Mouse (Mus musculus) gastrocnemius, postnatal 10 days (tissue): ENCODE data around the gene Flnb. TPM values are rescaled to one million over a fixed set of nuclear protein-coding genes. Genes with fewer than 3 reads are reported as not detected.

Experiments
- DNase-seq: peaks from one replicate; pipeline ENCODE4 v3.0.0; 2021; ENCODE audit warnings: mixed read lengths
- total RNA-seq, 2 experiments: library from RNA; stranded (reverse); gene quantifications; 2 replicates each; pipeline ENCODE4 v1.2.3; 2021

Gene Flnb
- total RNA-seq, 2 experiments from 2014 or later = 29.5 to 30.8 TPM

- no peak for DNase-seq
These were observed 127.5 kb downstream of the Flnb start for GRCm38 (mm10) chr14:7945261-7945660.

GRCm38 (mm10) chr14:7951234-7951633 is 133.5 kb downstream of the Flnb start:
- DNase-seq = no peak

- peak; percentile 37 for DNase-seq
These were observed 135.0 kb downstream of the Flnb start for GRCm38 (mm10) chr14:7952610-7953254.

GRCm38 (mm10) chr14:7954071-7954471 is 136.3 kb downstream of the Flnb start:
- no peak for DNase-seq

GRCm38 (mm10) chr14:7956427-7956826 is 138.7 kb downstream of the Flnb start:
- DNase-seq = no peak

- no peak for DNase-seq
These were observed 139.3 kb downstream of the Flnb start, which contains the start of gene Gm45521 for GRCm38 (mm10) chr14:7957049-7957448. Gene Gm45521 (plus strand): TSS chr14:7957288.

- DNase-seq = no peak
These were observed 142.9 kb downstream of the Flnb start for GRCm38 (mm10) chr14:7960616-7961015.

GRCm38 (mm10) chr14:7961714-7962113 is 144.0 kb downstream of the Flnb start:
- no peak for DNase-seq

GRCm38 (mm10) chr14:7962626-7963025 is 144.9 kb downstream of the Flnb start:
- no peak for DNase-seq

- DNase-seq = no peak
These were observed 145.4 kb downstream of the Flnb start for GRCm38 (mm10) chr14:7963160-7963559.

- DNase-seq = peak; percentile 58
These were observed 146.6 kb downstream of the Flnb start for GRCm38 (mm10) chr14:7964219-7964889.

- no peak for DNase-seq
These were observed 154.2 kb downstream of the Flnb start for GRCm38 (mm10) chr14:7971889-7972493.

- no peak for DNase-seq
These were observed 156.9 kb downstream of the Flnb start for GRCm38 (mm10) chr14:7974643-7975042.

- DNase-seq = no peak
These were observed 157.4 kb downstream of the Flnb start for GRCm38 (mm10) chr14:7975177-7975576.

GRCm38 (mm10) chr14:7977471-7977870 is 159.7 kb downstream of the Flnb start:
- no peak for DNase-seq

GRCm38 (mm10) chr14:7978183-7978582 is 160.4 kb downstream of the Flnb start:
- DNase-seq = no peak

- DNase-seq = no peak
These were observed 163.5 kb downstream of the Flnb start for GRCm38 (mm10) chr14:7981226-7981625.

- no peak for DNase-seq
These were observed 169.2 kb downstream of the Flnb start for GRCm38 (mm10) chr14:7986913-7987312.

- DNase-seq = no peak
These were observed 171.6 kb downstream of the Flnb start for GRCm38 (mm10) chr14:7989371-7989770.

GRCm38 (mm10) chr14:7989961-7990360 is 172.2 kb downstream of the Flnb start:
- no peak for DNase-seq

GRCm38 (mm10) chr14:7991108-7991776 is 173.5 kb downstream of the Flnb start:
- DNase-seq = no peak

GRCm38 (mm10) chr14:7992158-7992557 is 174.4 kb downstream of the Flnb start:
- DNase-seq = no peak

GRCm38 (mm10) chr14:7994271-7994767 is 176.6 kb downstream of the Flnb start, which contains the start of gene Dnase1l3:
Gene Dnase1l3 (minus strand): TSS chr14:7994573.
- peak; percentile 44 for DNase-seq
